Mouse (Mus musculus): ENCODE measurements around the gene Dock11. TPM values are rescaled to one million over a fixed set of nuclear protein-coding genes. Genes with fewer than 3 reads are reported as not detected.
A peak's percentile ranks its signal among the peaks of the same experiment; 100 is the strongest.

Dock11 gene
- polyA plus RNA-seq, 1 experiment from 2014 or later: 17.9 TPM

- Histone ChIP-seq H3K9me3 (replicated peaks) (no peaks in the 10 kb centered on the region), H3K27ac (replicated peaks) (no peak overlapping the region), H3K36me3 (no peaks in the 10 kb centered on the region), H3K27me3 (ENCODE audit: low read depth, poor library complexity, severe bottlenecking) (no peaks in the 10 kb centered on the region), H3K4me1 (no peaks in the 10 kb centered on the region), H3K4me3 (no peak overlapping the region)
- DNase-seq (ENCODE audit: low spot score): no peak
Measured at GRCm38 (mm10) chrX:36050312-36050711, 161.7 kb downstream of the Dock11 start.

GRCm38 (mm10) chrX:36073997-36074396 lies 185.4 kb downstream of the Dock11 start:
- no peaks in the 10 kb centered on the region for H3K9me3 ChIP-seq (replicated peaks)
- H3K4me3 ChIP-seq: no peak overlapping the region
- no peaks in the 10 kb centered on the region for H3K27me3 ChIP-seq (ENCODE audit: low read depth, poor library complexity, severe bottlenecking)
- H3K36me3 ChIP-seq: no peaks in the 10 kb centered on the region
- DNase-seq (ENCODE audit: low spot score): no peak
- no peaks in the 10 kb centered on the region for H3K4me1 ChIP-seq
- H3K27ac ChIP-seq (replicated peaks): no peak overlapping the region
- WGBS: 71% methylated on average over 2 of the region's 2 CpGs

- no peak overlapping the region for H3K27ac ChIP-seq (replicated peaks)
- H3K4me1 ChIP-seq: no peaks in the 10 kb centered on the region
- WGBS: 78% methylated on average over 4 of the region's 4 CpGs
- no peak overlapping the region for H3K4me3 ChIP-seq
- H3K27me3 ChIP-seq (ENCODE audit: low read depth, poor library complexity, severe bottlenecking): no peaks in the 10 kb centered on the region
- H3K9me3 ChIP-seq (replicated peaks): no peaks in the 10 kb centered on the region
- H3K36me3 ChIP-seq: no peaks in the 10 kb centered on the region
- no peak for DNase-seq (ENCODE audit: low spot score)
Measured at GRCm38 (mm10) chrX:36077164-36077563, 188.5 kb downstream of the Dock11 start.

- Histone ChIP-seq H3K4me3 (no peak overlapping the region), H3K4me1 (no peaks in the 10 kb centered on the region), H3K27ac (replicated peaks) (no peak overlapping the region), H3K9me3 (replicated peaks) (no peaks in the 10 kb centered on the region), H3K36me3 (no peaks in the 10 kb centered on the region), H3K27me3 (ENCODE audit: low read depth, poor library complexity, severe bottlenecking) (no peaks in the 10 kb centered on the region)
- no peak for DNase-seq (ENCODE audit: low spot score)
- WGBS: 82% methylated on average over 1 of the region's 1 CpGs
Measured at GRCm38 (mm10) chrX:36082917-36083316, 194.3 kb downstream of the Dock11 start.

- WGBS: 94% methylated on average over 6 of the region's 6 CpGs
Measured at GRCm38 (mm10) chrX:36088464-36089256, 200.0 kb downstream of the Dock11 start.

GRCm38 (mm10) chrX:36100883-36101282 lies 212.3 kb downstream of the Dock11 start:
- H3K9me3 ChIP-seq (replicated peaks): no peaks in the 10 kb centered on the region
- 78% methylated on average over 1 of the region's 1 CpGs for WGBS
- no peak overlapping the region for H3K4me3 ChIP-seq
- no peaks in the 10 kb centered on the region for H3K36me3 ChIP-seq
- DNase-seq (ENCODE audit: low spot score): no peak
- no peaks in the 10 kb centered on the region for H3K27me3 ChIP-seq (ENCODE audit: low read depth, poor library complexity, severe bottlenecking)
- H3K27ac ChIP-seq (replicated peaks): no peak overlapping the region
- no peaks in the 10 kb centered on the region for H3K4me1 ChIP-seq

More at GRCm38 (mm10) chrX:36088464-36089256, 200.0 kb downstream of the Dock11 start:
- Histone ChIP-seq H3K9me3 (replicated peaks) (no peaks in the 10 kb centered on the region), H3K4me1 (no peaks in the 10 kb centered on the region), H3K27me3 (ENCODE audit: low read depth, poor library complexity, severe bottlenecking) (no peaks in the 10 kb centered on the region), H3K36me3 (no peaks in the 10 kb centered on the region), H3K27ac (replicated peaks) (no peak overlapping the region), H3K4me3 (no peak overlapping the region)
- DNase-seq (ENCODE audit: low spot score): no peak

- H3K4me3 ChIP-seq: no peak overlapping the region
- no peaks in the 10 kb centered on the region for H3K9me3 ChIP-seq (replicated peaks)
- 79% methylated on average over 3 of the region's 3 CpGs for WGBS
- no peaks in the 10 kb centered on the region for H3K27me3 ChIP-seq (ENCODE audit: low read depth, poor library complexity, severe bottlenecking)
- H3K36me3 ChIP-seq: no peaks in the 10 kb centered on the region
- no peak for DNase-seq (ENCODE audit: low spot score)
- no peaks in the 10 kb centered on the region for H3K4me1 ChIP-seq
- no peak overlapping the region for H3K27ac ChIP-seq (replicated peaks)
Measured at GRCm38 (mm10) chrX:36101318-36101717, 212.7 kb downstream of the Dock11 start.

GRCm38 (mm10) chrX:36108601-36109000 lies 220.0 kb downstream of the Dock11 start:
- Histone ChIP-seq H3K4me3 (no peak overlapping the region), H3K4me1 (0 out of 2 replicates have a peak, but pooled peaks cover 2% of the 10 kb centered on the region), H3K27ac (replicated peaks) (no peak overlapping the region), H3K9me3 (replicated peaks) (no peaks in the 10 kb centered on the region), H3K27me3 (ENCODE audit: low read depth, poor library complexity, severe bottlenecking) (peaks cover 26% of the 10 kb centered on the region), H3K36me3 (no peaks in the 10 kb centered on the region)
- DNase-seq (ENCODE audit: low spot score): no peak
- WGBS: 56% methylated on average over 3 of the region's 3 CpGs

- Histone ChIP-seq H3K9me3 (replicated peaks) (no peaks in the 10 kb centered on the region), H3K27me3 (ENCODE audit: low read depth, poor library complexity, severe bottlenecking) (peaks cover 29% of the 10 kb centered on the region), H3K36me3 (no peaks in the 10 kb centered on the region), H3K4me3 (peak within 1 kb of the TSS; percentile 60), H3K4me1 (0 out of 2 replicates have a peak, but pooled peaks cover 2% of the 10 kb centered on the region), H3K27ac (replicated peaks) (peak within 1 kb of the TSS; percentile 33; the same call in 1 of the 2 replicates)
- WGBS: 22% methylated on average over 51 of the region's 51 CpGs
- peak; percentile 50 for DNase-seq (ENCODE audit: low spot score)
Measured at GRCm38 (mm10) chrX:36111622-36112421, 223.2 kb downstream of the Dock11 start, which contains the start of gene Il13ra1. TSS of gene Il13ra1 (plus strand) at chrX:36112110.

- no peak for DNase-seq (ENCODE audit: low spot score)
- 23% methylated on average over 9 of the region's 9 CpGs for WGBS
Measured at GRCm38 (mm10) chrX:36112422-36112750, 223.8 kb downstream of the Dock11 start.

GRCm38 (mm10) chrX:36115171-36115570 lies 226.5 kb downstream of the Dock11 start:
- Histone ChIP-seq H3K4me3 (no peak overlapping the region), H3K36me3 (no peaks in the 10 kb centered on the region), H3K9me3 (replicated peaks) (no peaks in the 10 kb centered on the region), H3K27ac (replicated peaks) (no peak overlapping the region), H3K27me3 (ENCODE audit: low read depth, poor library complexity, severe bottlenecking) (peaks cover 29% of the 10 kb centered on the region), H3K4me1 (0 out of 2 replicates have a peak, but pooled peaks cover 2% of the 10 kb centered on the region)
- WGBS: 87% methylated on average over 4 of the region's 4 CpGs
- no peak for DNase-seq (ENCODE audit: low spot score)

More at GRCm38 (mm10) chrX:36112422-36112750, 223.8 kb downstream of the Dock11 start:
- 0 out of 2 replicates have a peak, but pooled peaks cover 2% of the 10 kb centered on the region for H3K4me1 ChIP-seq
- peak overlapping the region; percentile 33; the same call in 1 of the 2 replicates for H3K27ac ChIP-seq (replicated peaks)
- no peaks in the 10 kb centered on the region for H3K9me3 ChIP-seq (replicated peaks)
- H3K4me3 ChIP-seq: peak overlapping the region; percentile 60
- H3K36me3 ChIP-seq: no peaks in the 10 kb centered on the region
- H3K27me3 ChIP-seq (ENCODE audit: low read depth, poor library complexity, severe bottlenecking): peaks cover 29% of the 10 kb centered on the region

Measured in midbrain, embryonic 10.5 days (tissue).